Mouse (Mus musculus) erythroblast, embryonic 14.5 days (primary cell): ENCODE measurements at regions not wholly inside any gene's neighbourhood (a gene's known extent, or its start where the extent isn't known, plus 50 kb on each side); places are given as distances from the start of the nearest gene placed in this dataset.
"Not testable (repeated sequence)": the region's sequence is repeated elsewhere in the genome, so short reads cannot be mapped to it uniquely, and the experiment has no call there.

Experiments used
- H3K27me3 ChIP-seq: 2 replicates; pipeline ENCODE4 v1.6.1; 2012; ENCODE audit warnings: inconsistent platforms; ENCODE audit not compliant: control insufficient read depth
- H3K36me3 ChIP-seq: 2 replicates; pipeline ENCODE4 v1.6.1; 2012; ENCODE audit warnings: mild to moderate bottlenecking, inconsistent platforms; ENCODE audit not compliant: control insufficient read depth
- H3K4me1 ChIP-seq: 2 replicates; pipeline ENCODE4 v1.6.1; 2012; ENCODE audit warnings: inconsistent platforms; ENCODE audit not compliant: control insufficient read depth
- H3K4me3 ChIP-seq: replicated peaks from 2 replicates; pipeline ENCODE3; 2012; ENCODE audit warnings: moderate library complexity, mild to moderate bottlenecking, inconsistent platforms
- H3K9me3 ChIP-seq: 2 replicates; pipeline ENCODE4 v1.6.1; 2012; ENCODE audit warnings: low read length, inconsistent platforms, mixed read lengths; ENCODE audit not compliant: control insufficient read depth
- GATA1 ChIP-seq: IDR thresholded peaks from 2 replicates; pipeline ENCODE4 v1.6.1; 2012; ENCODE audit warnings: low read length, inconsistent platforms, mixed read lengths
- TAL1 ChIP-seq: IDR thresholded peaks from 3 replicates; pipeline ENCODE4 v1.6.1; 2012; ENCODE audit warnings: low read length, inconsistent platforms, mixed read lengths

GRCm38 (mm10) chr5:51984966-51985365 is 205.3 kb downstream of the Dhx15 start:
- TF ChIP-seq TAL1 (no peak), GATA1 (no peak)
- no peaks in the 10 kb centered on the region for H3K9me3 ChIP-seq
- no peak overlapping the region for H3K4me3 ChIP-seq
- H3K27me3 ChIP-seq: no peaks in the 10 kb centered on the region
- no peaks in the 10 kb centered on the region for H3K36me3 ChIP-seq
- no peaks in the 10 kb centered on the region for H3K4me1 ChIP-seq

GRCm38 (mm10) chr5:51982780-51983179 is 207.5 kb downstream of the Dhx15 start:
- no peaks in the 10 kb centered on the region for H3K36me3 ChIP-seq
- no peak overlapping the region for H3K4me3 ChIP-seq
- no peak for TF ChIP-seq TAL1
- TF ChIP-seq GATA1: no peak
- H3K9me3 ChIP-seq: no peaks in the 10 kb centered on the region
- no peaks in the 10 kb centered on the region for H3K27me3 ChIP-seq
- H3K4me1 ChIP-seq: no peaks in the 10 kb centered on the region

- no peak for TF ChIP-seq TAL1
- TF ChIP-seq GATA1: no peak
- H3K36me3 ChIP-seq: no peaks in the 10 kb centered on the region
- H3K9me3 ChIP-seq: no peaks in the 10 kb centered on the region
- no peak overlapping the region for H3K4me3 ChIP-seq
- no peaks in the 10 kb centered on the region for H3K4me1 ChIP-seq
- H3K27me3 ChIP-seq: no peaks in the 10 kb centered on the region
Observed at GRCm38 (mm10) chr5:51980901-51981300, 209.4 kb downstream of the Dhx15 start.

- H3K27me3 ChIP-seq: no peaks in the 10 kb centered on the region
- no peaks in the 10 kb centered on the region for H3K9me3 ChIP-seq
- H3K4me1 ChIP-seq: peaks cover 5% of the 10 kb centered on the region; the same call in 1 of the 2 replicates
- TF ChIP-seq TAL1: no peak
- TF ChIP-seq GATA1: no peak
- no peaks in the 10 kb centered on the region for H3K36me3 ChIP-seq
- no peak overlapping the region for H3K4me3 ChIP-seq
Observed at GRCm38 (mm10) chr5:51952499-51952898, 237.8 kb downstream of the Dhx15 start.

- Histone ChIP-seq H3K36me3 (no peaks in the 10 kb centered on the region), H3K27me3 (no peaks in the 10 kb centered on the region), H3K9me3 (no peaks in the 10 kb centered on the region), H3K4me3 (no peak overlapping the region), H3K4me1 (peaks cover 5% of the 10 kb centered on the region; the same call in 1 of the 2 replicates)
- TF ChIP-seq TAL1: no peak
- no peak for TF ChIP-seq GATA1
Observed at GRCm38 (mm10) chr5:51949996-51950395, 240.3 kb downstream of the Dhx15 start.

GRCm38 (mm10) chr5:51946062-51946461 is 244.3 kb downstream of the Dhx15 start:
- H3K9me3 ChIP-seq: no peaks in the 10 kb centered on the region
- H3K27me3 ChIP-seq: no peaks in the 10 kb centered on the region
- H3K4me1 ChIP-seq: peaks cover 19% of the 10 kb centered on the region
- TF ChIP-seq GATA1 (no peak), TAL1 (no peak)
- H3K36me3 ChIP-seq: no peaks in the 10 kb centered on the region
- H3K4me3 ChIP-seq: no peak overlapping the region

- H3K36me3 ChIP-seq, H3K9me3 ChIP-seq, H3K27me3 ChIP-seq: not testable (repeated sequence)
- Histone ChIP-seq H3K4me3 (peak overlapping the region; percentile 37), H3K4me1 (peaks cover 16% of the 10 kb centered on the region)
Observed at GRCm38 (mm10) chr5:51941925-51942291, 248.4 kb downstream of the Dhx15 start.

GRCm38 (mm10) chr5:51941255-51941924 is 248.9 kb downstream of the Dhx15 start:
- Histone ChIP-seq H3K4me1 (peaks cover 16% of the 10 kb centered on the region), H3K4me3 (peak overlapping the region; percentile 37), H3K27me3 (no peaks in the 10 kb centered on the region), H3K9me3 (no peaks in the 10 kb centered on the region), H3K36me3 (no peaks in the 10 kb centered on the region)
- TF ChIP-seq GATA1 (no peak), TAL1 (no peak)

- H3K36me3 ChIP-seq: no peaks in the 10 kb centered on the region
- H3K9me3 ChIP-seq: no peaks in the 10 kb centered on the region
- no peak for TF ChIP-seq TAL1
- TF ChIP-seq GATA1: no peak
- H3K27me3 ChIP-seq: no peaks in the 10 kb centered on the region
- H3K4me3 ChIP-seq: no peak overlapping the region
- H3K4me1 ChIP-seq: peaks cover 16% of the 10 kb centered on the region
Observed at GRCm38 (mm10) chr5:51938845-51939244, 251.5 kb downstream of the Dhx15 start.

- H3K4me1 ChIP-seq: peaks cover 8% of the 10 kb centered on the region
- H3K4me3 ChIP-seq: no peak overlapping the region
- H3K9me3 ChIP-seq: no peaks in the 10 kb centered on the region
- H3K27me3 ChIP-seq: no peaks in the 10 kb centered on the region
- no peaks in the 10 kb centered on the region for H3K36me3 ChIP-seq
- TF ChIP-seq TAL1 (no peak), GATA1 (no peak)
Observed at GRCm38 (mm10) chr5:51937320-51937719, 253.0 kb downstream of the Dhx15 start.
